Mouse (Mus musculus) midbrain, embryonic 10.5 days (tissue): ENCODE measurements at regions not wholly inside any gene's neighbourhood (a gene's known extent, or its start where the extent isn't known, plus 50 kb on each side); places are given as distances from the start of the nearest gene placed in this dataset.
"Not testable (repeated sequence)": the region's sequence is repeated elsewhere in the genome, so short reads cannot be mapped to it uniquely, and the experiment has no call there.

Source experiments
- DNase-seq: peaks from one replicate; pipeline ENCODE4 v3.0.0-alpha.2; 2017; ENCODE audit warnings: low spot score
- H3K27ac ChIP-seq: fragments of 300-500 bp; sonication (generic); replicated peaks from 2 replicates; pipeline ENCODE4 v1.5.1; 2016; ENCODE audit warnings: mild to moderate bottlenecking
- H3K27me3 ChIP-seq: fragments of 300-500 bp; sonication (generic); 2 replicates; pipeline ENCODE4 v1.6.1; 2016; ENCODE audit warnings: low read depth, mild to moderate bottlenecking; ENCODE audit not compliant: poor library complexity, severe bottlenecking
- H3K36me3 ChIP-seq: fragments of 300-500 bp; sonication (generic); 2 replicates; pipeline ENCODE4 v1.6.1; 2016; ENCODE audit warnings: mild to moderate bottlenecking, moderate library complexity
- H3K4me1 ChIP-seq: fragments of 300-500 bp; sonication (generic); 2 replicates; pipeline ENCODE4 v1.6.1; 2016
- H3K4me3 ChIP-seq: fragments of 300-500 bp; sonication (generic); 2 replicates; pipeline ENCODE4 v1.5.1; 2016; ENCODE audit warnings: mild to moderate bottlenecking, moderate library complexity
- H3K9me3 ChIP-seq: fragments of 300-500 bp; sonication (generic); replicated peaks from 2 replicates; pipeline ENCODE4 v1.6.1; 2016; ENCODE audit warnings: mild to moderate bottlenecking
- WGBS: fragments of 180-500 bp; shearing (Covaris S2); methylation state at CpG from one replicate; pipeline ENCODE4 v1.1.7; 2016; 5-methylcytosine and 5-hydroxymethylcytosine counted together

- H3K4me3 ChIP-seq, result no peak overlapping the region
- no peaks in the 10 kb centered on the region for H3K9me3 ChIP-seq
- no peak for DNase-seq
- H3K27ac ChIP-seq, result no peak overlapping the region
- H3K4me1 ChIP-seq, result no peaks in the 10 kb centered on the region
- WGBS, result 89% methylated on average over 3 of the region's 3 CpGs
- H3K27me3 ChIP-seq, result no peaks in the 10 kb centered on the region
- H3K36me3 ChIP-seq, result no peaks in the 10 kb centered on the region
Measured at GRCm38 (mm10) chr17:55186361-55186760, 258.8 kb upstream of the St6gal2 start.

DNA sequence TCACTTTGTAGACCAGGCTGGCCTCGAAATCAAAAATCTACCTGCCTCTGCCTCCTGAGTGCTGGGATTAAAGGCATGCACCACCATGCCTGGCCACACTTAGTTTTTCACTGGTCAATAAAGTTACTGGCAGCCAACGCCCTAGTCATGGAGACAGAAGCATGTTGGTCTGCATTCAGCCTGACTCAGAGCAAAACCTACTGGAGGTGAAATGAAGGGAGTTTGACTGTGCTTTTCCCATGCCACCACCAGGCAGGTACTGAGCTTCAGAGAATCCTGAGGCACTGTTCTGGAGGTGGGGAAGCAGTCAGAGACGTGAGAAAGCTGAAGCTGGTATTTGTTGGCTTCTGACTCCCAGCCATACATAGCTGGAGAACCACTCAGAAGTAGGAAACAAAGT lies 258.4 kb upstream of the St6gal2 start:
- Histone ChIP-seq H3K9me3 (no peaks in the 10 kb centered on the region), H3K4me3 (no peak overlapping the region), H3K27ac (no peak overlapping the region), H3K27me3 (no peaks in the 10 kb centered on the region), H3K36me3 (no peaks in the 10 kb centered on the region), H3K4me1 (no peaks in the 10 kb centered on the region)
- no peak for DNase-seq
- 77% methylated on average over 3 of the region's 3 CpGs for WGBS

DNA sequence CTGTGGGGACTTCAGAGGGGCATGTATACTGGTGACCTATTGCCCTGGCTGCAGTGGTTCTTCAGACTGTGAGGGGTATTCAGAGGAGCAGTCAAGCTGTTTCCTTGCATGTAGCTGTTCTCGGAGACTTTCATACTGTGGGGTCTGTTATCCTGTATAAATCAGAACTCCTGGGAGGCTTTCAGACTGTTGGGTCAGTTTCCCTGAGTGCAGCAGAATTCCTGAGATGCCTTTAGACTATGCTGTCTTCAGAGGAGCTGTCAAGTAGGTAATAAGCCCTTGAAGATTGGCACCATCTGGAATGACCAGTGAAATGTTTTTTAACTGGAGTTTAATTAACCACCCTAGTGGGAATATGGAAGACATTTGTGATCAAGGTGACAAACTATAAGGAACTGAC lies 238.6 kb upstream of the St6gal2 start:
- DNase-seq, result no peak
- Histone ChIP-seq H3K4me3 (no peak overlapping the region), H3K4me1 (no peaks in the 10 kb centered on the region), H3K27ac (no peak overlapping the region), H3K9me3 (0 out of 2 replicates have a peak, but pooled peaks cover 4% of the 10 kb centered on the region), H3K27me3 (no peaks in the 10 kb centered on the region), H3K36me3 (no peaks in the 10 kb centered on the region)
- WGBS, result 76% methylated on average over 1 of the region's 1 CpGs

DNA sequence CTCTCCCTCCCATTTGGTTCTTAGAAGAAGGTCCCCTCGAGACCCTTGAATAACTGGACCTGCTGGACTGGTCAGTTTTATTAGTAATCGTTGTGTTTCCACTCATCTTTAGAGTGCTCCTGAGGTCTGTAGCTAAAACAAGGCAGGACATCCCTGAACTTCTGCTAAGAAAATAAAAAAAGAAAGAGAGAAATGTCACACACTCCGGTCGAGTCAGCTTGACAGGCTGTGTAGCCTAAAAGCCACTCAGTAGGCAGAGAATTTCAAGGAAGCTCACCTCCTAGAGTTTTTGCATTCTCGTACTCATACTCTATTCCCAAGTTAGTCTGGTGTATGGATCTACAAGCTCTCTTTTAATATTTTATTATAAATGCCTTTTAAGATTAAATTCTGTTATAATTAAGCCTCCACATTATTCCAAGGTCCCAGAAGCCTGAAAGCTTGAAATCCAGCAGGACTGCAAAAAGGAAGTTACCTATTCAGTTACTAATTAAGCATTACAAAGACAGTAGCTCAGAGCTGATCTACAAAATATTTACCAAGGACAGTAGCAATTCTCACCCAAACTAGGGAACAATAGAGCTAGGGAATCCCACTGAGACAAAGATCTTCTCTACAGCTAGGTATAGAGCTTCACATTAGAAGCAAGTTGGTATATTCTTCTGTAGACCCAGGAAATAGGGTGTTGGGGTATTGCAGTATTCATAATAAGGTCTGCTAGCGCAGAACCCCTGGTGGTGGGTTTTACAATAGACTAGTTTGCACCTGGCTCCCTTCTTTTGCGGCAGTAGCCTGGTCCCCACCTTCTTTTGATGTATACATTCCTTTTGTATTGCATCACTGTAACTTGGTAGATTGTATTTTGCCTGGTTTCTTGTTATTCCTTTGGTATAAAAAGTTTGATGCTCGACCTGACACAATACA lies 226.7 kb upstream of the St6gal2 start:
- not testable (repeated sequence) for H3K27ac ChIP-seq, H3K9me3 ChIP-seq, DNase-seq, H3K4me1 ChIP-seq, H3K36me3 ChIP-seq, H3K27me3 ChIP-seq, H3K4me3 ChIP-seq
- 85% methylated on average over 8 of the region's 8 CpGs for WGBS

- no peaks in the 10 kb centered on the region for H3K27me3 ChIP-seq
- no peaks in the 10 kb centered on the region for H3K36me3 ChIP-seq
- H3K27ac ChIP-seq, result no peak overlapping the region
- WGBS, result 86% methylated on average over 3 of the region's 3 CpGs
- no peaks in the 10 kb centered on the region for H3K4me1 ChIP-seq
- no peak overlapping the region for H3K4me3 ChIP-seq
- peaks cover 4% of the 10 kb centered on the region; the same call in 1 of the 2 replicates for H3K9me3 ChIP-seq
- DNase-seq, result no peak
Measured at GRCm38 (mm10) chr17:55224058-55224457, 221.1 kb upstream of the St6gal2 start.

- Histone ChIP-seq H3K36me3 (no peaks in the 10 kb centered on the region), H3K4me3 (no peak overlapping the region), H3K4me1 (no peaks in the 10 kb centered on the region), H3K27ac (no peak overlapping the region), H3K9me3 (no peaks in the 10 kb centered on the region), H3K27me3 (no peaks in the 10 kb centered on the region)
- 86% methylated on average over 4 of the region's 4 CpGs for WGBS
- DNase-seq, result no peak
Measured at GRCm38 (mm10) chr17:55234262-55234661, 210.9 kb upstream of the St6gal2 start.

- H3K9me3 ChIP-seq, result no peaks in the 10 kb centered on the region
- no peak overlapping the region for H3K4me3 ChIP-seq
- H3K36me3 ChIP-seq, result no peaks in the 10 kb centered on the region
- H3K27ac ChIP-seq, result no peak overlapping the region
- DNase-seq, result no peak
- H3K27me3 ChIP-seq, result no peaks in the 10 kb centered on the region
- no peaks in the 10 kb centered on the region for H3K4me1 ChIP-seq
- 92% methylated on average over 2 of the region's 2 CpGs for WGBS
Measured at GRCm38 (mm10) chr17:55262638-55263037, 182.5 kb upstream of the St6gal2 start.

GRCm38 (mm10) chr17:55276541-55276940 lies 168.6 kb upstream of the St6gal2 start:
- no peaks in the 10 kb centered on the region for H3K36me3 ChIP-seq
- no peaks in the 10 kb centered on the region for H3K4me1 ChIP-seq
- no peak overlapping the region for H3K4me3 ChIP-seq
- no peak for DNase-seq
- H3K27ac ChIP-seq, result no peak overlapping the region
- WGBS, result 80% methylated on average over 1 of the region's 1 CpGs
- no peaks in the 10 kb centered on the region for H3K9me3 ChIP-seq
- H3K27me3 ChIP-seq, result no peaks in the 10 kb centered on the region

DNA sequence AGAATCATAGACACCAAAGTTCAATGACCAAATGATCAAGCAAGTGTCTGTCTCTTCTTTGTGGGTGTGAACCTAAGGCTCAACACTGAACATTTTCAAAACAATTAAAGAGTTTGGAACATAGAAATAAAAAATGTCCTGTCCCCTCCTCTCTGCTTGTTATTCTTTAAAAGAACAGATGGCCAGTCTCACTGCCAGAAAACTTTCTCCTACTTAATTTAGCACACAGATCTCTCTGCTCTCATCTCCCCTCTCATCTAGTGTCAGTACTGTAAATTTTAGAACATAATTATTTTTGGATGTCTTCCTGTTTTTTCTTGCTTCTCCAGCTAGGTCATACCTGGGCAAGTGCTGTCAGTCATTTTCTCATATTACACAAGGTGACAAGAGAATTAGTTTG lies 163.9 kb upstream of the St6gal2 start:
- Histone ChIP-seq H3K9me3 (no peaks in the 10 kb centered on the region), H3K36me3 (no peaks in the 10 kb centered on the region), H3K4me3 (no peak overlapping the region), H3K27me3 (no peaks in the 10 kb centered on the region), H3K4me1 (no peaks in the 10 kb centered on the region), H3K27ac (no peak overlapping the region)
- no peak for DNase-seq

DNA sequence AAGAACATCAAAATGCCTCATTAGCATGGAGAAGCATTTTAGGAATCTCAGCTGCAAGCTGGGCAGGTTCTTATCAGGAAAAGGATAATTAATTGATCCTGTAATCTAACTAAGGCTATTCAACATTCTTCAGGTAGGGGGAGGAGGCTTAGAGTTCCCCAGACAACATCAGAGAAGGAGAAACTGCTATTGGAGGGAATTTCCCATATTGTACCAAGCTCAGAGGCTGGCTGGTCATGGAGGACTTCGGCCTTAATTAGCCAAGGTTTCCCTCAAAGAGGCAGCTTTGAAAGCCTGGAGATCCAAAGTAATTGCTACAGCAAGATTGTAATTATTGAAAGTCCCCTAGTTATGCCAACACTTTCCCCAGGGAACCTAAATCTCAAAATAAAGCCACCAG lies 156.6 kb upstream of the St6gal2 start:
- Histone ChIP-seq H3K9me3 (no peaks in the 10 kb centered on the region), H3K27me3 (no peaks in the 10 kb centered on the region), H3K36me3 (no peaks in the 10 kb centered on the region), H3K4me1 (no peaks in the 10 kb centered on the region), H3K27ac (no peak overlapping the region), H3K4me3 (no peak overlapping the region)
- WGBS, result 69% methylated on average over 1 of the region's 1 CpGs
- DNase-seq, result no peak

DNA sequence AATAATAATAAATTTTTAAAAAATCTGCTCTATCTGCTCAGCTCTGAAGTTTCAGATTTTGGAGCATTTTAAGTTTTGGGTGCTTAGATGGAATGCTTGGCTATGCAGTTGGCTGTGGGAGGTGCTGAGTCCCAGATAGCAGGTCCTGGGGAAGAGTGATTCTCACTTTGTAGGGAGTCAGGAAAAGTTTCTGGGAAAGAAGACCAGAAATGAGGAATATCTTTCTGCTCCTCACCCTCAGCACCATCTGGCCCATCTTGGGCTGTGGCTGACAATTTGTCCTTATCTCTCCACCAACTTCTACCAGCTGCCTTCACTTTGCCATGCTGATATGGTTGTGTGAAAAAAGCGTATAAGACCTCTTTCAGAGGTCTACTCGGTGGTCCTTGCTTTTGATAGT lies 152.5 kb upstream of the St6gal2 start:
- no peaks in the 10 kb centered on the region for H3K36me3 ChIP-seq
- no peak overlapping the region for H3K4me3 ChIP-seq
- no peak for DNase-seq
- H3K4me1 ChIP-seq, result no peaks in the 10 kb centered on the region
- H3K27ac ChIP-seq, result no peak overlapping the region
- WGBS, result 88% methylated on average over 2 of the region's 2 CpGs
- H3K9me3 ChIP-seq, result no peaks in the 10 kb centered on the region
- H3K27me3 ChIP-seq, result no peaks in the 10 kb centered on the region

DNA sequence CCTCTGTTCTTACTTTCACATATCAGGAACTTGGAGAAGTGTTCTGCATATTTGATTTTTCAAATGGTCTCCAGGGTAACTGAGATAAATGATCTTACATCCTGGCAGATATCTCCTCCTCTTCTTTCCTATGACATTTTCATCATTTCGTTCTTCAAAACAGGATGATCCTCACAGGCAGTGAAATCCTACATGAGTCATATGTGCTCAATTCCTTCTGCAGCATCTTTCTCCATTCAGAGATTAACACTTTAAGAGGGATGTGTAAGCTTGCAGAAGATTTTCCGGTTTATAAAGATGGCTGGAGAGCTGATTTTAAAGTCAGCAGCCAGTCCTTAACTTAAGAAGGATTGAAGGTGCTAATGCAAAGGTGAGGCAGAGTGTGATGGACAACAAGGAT lies 148.5 kb upstream of the St6gal2 start:
- H3K27me3 ChIP-seq, result no peaks in the 10 kb centered on the region
- DNase-seq, result no peak
- WGBS, result 78% methylated on average over 2 of the region's 2 CpGs

GRCm38 (mm10) chr17:55298852-55299251 lies 146.3 kb upstream of the St6gal2 start:
- H3K4me3 ChIP-seq, result no peak overlapping the region
- H3K27me3 ChIP-seq, result no peaks in the 10 kb centered on the region
- 0 out of 2 replicates have a peak, but pooled peaks cover 5% of the 10 kb centered on the region for H3K9me3 ChIP-seq
- DNase-seq, result no peak
- 81% methylated on average over 1 of the region's 1 CpGs for WGBS
- no peak overlapping the region for H3K27ac ChIP-seq
- H3K4me1 ChIP-seq, result no peaks in the 10 kb centered on the region
- H3K36me3 ChIP-seq, result no peaks in the 10 kb centered on the region

More for the DNA sequence above, 148.5 kb upstream of the St6gal2 start:
- Histone ChIP-seq H3K9me3 (0 out of 2 replicates have a peak, but pooled peaks cover 5% of the 10 kb centered on the region), H3K4me3 (no peak overlapping the region), H3K4me1 (no peaks in the 10 kb centered on the region), H3K27ac (no peak overlapping the region), H3K36me3 (no peaks in the 10 kb centered on the region)
